Mouse (Mus musculus): Measurements from ENCODE around the gene Hoxb8. TPM values are rescaled to one million over a fixed set of nuclear protein-coding genes. Genes with fewer than 3 reads are reported as not detected.

The Hoxb8 gene
- polyA plus RNA-seq, 1 experiment, result 0.48 TPM

DNA sequence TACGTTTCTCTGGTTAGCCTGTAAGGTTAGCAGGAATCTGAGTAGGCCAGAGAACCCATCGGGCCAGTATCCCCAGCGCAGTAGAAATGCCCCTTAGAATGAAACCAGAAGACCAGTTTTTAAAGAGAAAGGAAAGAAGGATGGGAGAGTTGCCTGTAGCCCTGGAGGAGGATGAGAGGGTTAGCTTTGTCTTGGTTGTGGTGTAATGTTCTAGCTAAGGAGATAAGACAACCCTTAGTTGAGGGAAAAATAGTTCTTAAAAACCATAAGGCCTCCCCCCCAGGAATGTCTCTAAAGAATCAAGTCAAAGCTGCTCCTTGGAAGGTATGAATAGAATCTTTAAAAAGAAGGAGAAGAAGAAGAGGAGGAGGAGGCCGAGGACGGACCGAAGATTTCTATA lies 41.0 kb downstream of the Hoxb8 start:
- Histone ChIP-seq H3K4me1 (ENCODE audit: control insufficient read depth, insufficient read depth, low read length) (no peaks in the 10 kb centered on the region), H3K27ac (ENCODE audit: insufficient read depth, low read length) (no peak overlapping the region), H3K9ac (ENCODE audit: low read depth, poor library complexity, severe bottlenecking) (no peak overlapping the region), H3K4me3 (ENCODE audit: low read depth, low read length) (no peak overlapping the region), H3K27me3 (ENCODE audit: control insufficient read depth, insufficient read depth, low read length, poor library complexity, severe bottlenecking) (peaks cover 59% of the 10 kb centered on the region), H3K9me3 (replicated peaks; ENCODE audit: control insufficient read depth, insufficient read depth, low read length, poor library complexity, severe bottlenecking) (no peaks in the 10 kb centered on the region), H3K36me3 (ENCODE audit: control insufficient read depth, insufficient read depth, low read length, poor library complexity, severe bottlenecking) (no peaks in the 10 kb centered on the region)
- TF ChIP-seq POLR2A (IDR thresholded peaks at IDR 0.05; ENCODE audit: insufficient read depth, low read length) (no peak), CTCF (IDR thresholded peaks at IDR 0.05; ENCODE audit: low read depth, low read length) (no peak), EP300 (IDR thresholded peaks at IDR 0.05; ENCODE audit: insufficient read depth, low read depth, low read length) (no peak)

DNA sequence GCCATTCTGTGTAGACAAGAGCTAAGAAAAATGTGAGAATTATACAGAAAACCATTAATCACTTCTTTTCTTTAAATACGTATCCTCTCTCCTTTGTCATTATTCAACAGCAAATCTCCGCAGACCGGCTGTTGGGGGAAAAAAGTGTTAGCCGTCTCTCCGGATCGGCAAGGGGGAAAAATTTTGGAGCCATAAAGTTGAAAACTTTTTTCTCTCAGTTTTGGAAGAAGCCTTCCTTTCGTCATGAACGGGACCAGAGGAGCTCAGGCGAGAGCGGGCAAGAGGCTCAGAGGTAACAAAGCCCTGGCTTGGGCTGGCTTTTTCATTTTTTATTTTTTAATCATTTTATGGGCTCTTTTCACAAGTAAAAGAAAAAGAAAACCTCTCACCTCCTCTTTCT lies 41.4 kb downstream of the Hoxb8 start, which contains the start of gene Hoxb3:
TSS of gene Hoxb3 (plus strand) at position 173 of the 400 bp plus-strand sequence.
- no peak within 1 kb of the TSS for H3K27ac ChIP-seq (ENCODE audit: insufficient read depth, low read length)
- peaks cover 60% of the 10 kb centered on the region for H3K27me3 ChIP-seq (ENCODE audit: control insufficient read depth, insufficient read depth, low read length, poor library complexity, severe bottlenecking)

DNA sequence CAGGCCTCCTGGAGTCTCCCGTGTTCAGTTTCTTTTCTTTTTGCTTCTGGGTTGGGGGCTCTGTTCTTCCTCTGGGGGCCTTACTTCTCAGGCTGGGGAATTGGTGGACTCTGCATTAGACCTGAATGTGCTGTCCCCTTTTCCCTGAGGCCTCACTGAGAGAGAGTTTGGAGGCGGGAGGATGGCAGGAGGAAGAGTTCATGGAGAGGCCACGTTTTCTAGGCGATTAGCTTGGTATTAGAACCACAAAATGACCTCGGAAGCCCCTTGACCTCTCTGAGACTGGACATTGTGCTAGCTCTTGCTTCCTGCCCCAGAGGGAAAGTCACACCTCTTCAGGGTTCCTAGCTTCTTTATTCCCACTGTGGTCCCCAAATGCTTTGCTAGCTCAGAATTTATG lies 42.4 kb downstream of the Hoxb8 start:
- Histone ChIP-seq H3K4me3 (ENCODE audit: low read depth, low read length) (no peak overlapping the region), H3K9me3 (replicated peaks; ENCODE audit: control insufficient read depth, insufficient read depth, low read length, poor library complexity, severe bottlenecking) (no peaks in the 10 kb centered on the region), H3K27ac (ENCODE audit: insufficient read depth, low read length) (no peak overlapping the region), H3K27me3 (ENCODE audit: control insufficient read depth, insufficient read depth, low read length, poor library complexity, severe bottlenecking) (peaks cover 61% of the 10 kb centered on the region), H3K4me1 (ENCODE audit: control insufficient read depth, insufficient read depth, low read length) (no peaks in the 10 kb centered on the region), H3K9ac (ENCODE audit: low read depth, poor library complexity, severe bottlenecking) (no peak overlapping the region), H3K36me3 (ENCODE audit: control insufficient read depth, insufficient read depth, low read length, poor library complexity, severe bottlenecking) (no peaks in the 10 kb centered on the region)
- TF ChIP-seq EP300 (IDR thresholded peaks at IDR 0.05; ENCODE audit: insufficient read depth, low read depth, low read length), result no peak
- TF ChIP-seq POLR2A (IDR thresholded peaks at IDR 0.05; ENCODE audit: insufficient read depth, low read length), result no peak
- no peak for TF ChIP-seq CTCF (IDR thresholded peaks at IDR 0.05; ENCODE audit: low read depth, low read length)

More for the DNA sequence above, 41.4 kb downstream of the Hoxb8 start, which contains the start of gene Hoxb3:
- Histone ChIP-seq H3K4me1 (ENCODE audit: control insufficient read depth, insufficient read depth, low read length) (no peaks in the 10 kb centered on the region), H3K9ac (ENCODE audit: low read depth, poor library complexity, severe bottlenecking) (no peak within 1 kb of the TSS), H3K36me3 (ENCODE audit: control insufficient read depth, insufficient read depth, low read length, poor library complexity, severe bottlenecking) (no peaks in the 10 kb centered on the region), H3K4me3 (ENCODE audit: low read depth, low read length) (no peak within 1 kb of the TSS), H3K9me3 (replicated peaks; ENCODE audit: control insufficient read depth, insufficient read depth, low read length, poor library complexity, severe bottlenecking) (no peaks in the 10 kb centered on the region)
- TF ChIP-seq POLR2A (IDR thresholded peaks at IDR 0.05; ENCODE audit: insufficient read depth, low read length), result no peak
- no peak for TF ChIP-seq EP300 (IDR thresholded peaks at IDR 0.05; ENCODE audit: insufficient read depth, low read depth, low read length)

DNA sequence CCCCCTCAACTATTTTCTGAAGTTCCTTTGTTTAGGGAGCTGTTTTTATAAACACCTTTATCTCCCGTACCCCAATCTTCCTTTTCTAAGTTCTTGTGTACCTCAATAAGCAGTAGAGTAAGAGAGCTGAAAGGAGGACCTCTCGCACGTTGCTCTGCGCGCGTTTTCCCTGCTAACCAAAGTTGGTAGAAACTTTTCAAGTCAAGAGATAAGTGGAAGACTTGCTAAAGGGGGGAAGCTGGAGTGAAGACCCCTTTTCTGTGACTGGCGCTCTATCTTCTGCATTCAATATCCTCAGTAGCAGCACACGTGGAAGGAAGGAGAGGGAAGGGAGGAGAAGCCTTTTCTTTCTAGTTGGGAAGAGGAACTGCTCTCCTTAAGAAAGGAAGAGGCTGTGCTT lies 43.3 kb downstream of the Hoxb8 start:
- Histone ChIP-seq H3K27me3 (ENCODE audit: control insufficient read depth, insufficient read depth, low read length, poor library complexity, severe bottlenecking) (peaks cover 56% of the 10 kb centered on the region), H3K9ac (ENCODE audit: low read depth, poor library complexity, severe bottlenecking) (no peak overlapping the region), H3K9me3 (replicated peaks; ENCODE audit: control insufficient read depth, insufficient read depth, low read length, poor library complexity, severe bottlenecking) (no peaks in the 10 kb centered on the region), H3K36me3 (ENCODE audit: control insufficient read depth, insufficient read depth, low read length, poor library complexity, severe bottlenecking) (no peaks in the 10 kb centered on the region), H3K27ac (ENCODE audit: insufficient read depth, low read length) (no peak overlapping the region), H3K4me3 (ENCODE audit: low read depth, low read length) (no peak overlapping the region), H3K4me1 (ENCODE audit: control insufficient read depth, insufficient read depth, low read length) (no peaks in the 10 kb centered on the region)
- no peak for TF ChIP-seq EP300 (IDR thresholded peaks at IDR 0.05; ENCODE audit: insufficient read depth, low read depth, low read length)
- no peak for TF ChIP-seq CTCF (IDR thresholded peaks at IDR 0.05; ENCODE audit: low read depth, low read length)
- no peak for TF ChIP-seq POLR2A (IDR thresholded peaks at IDR 0.05; ENCODE audit: insufficient read depth, low read length)

DNA sequence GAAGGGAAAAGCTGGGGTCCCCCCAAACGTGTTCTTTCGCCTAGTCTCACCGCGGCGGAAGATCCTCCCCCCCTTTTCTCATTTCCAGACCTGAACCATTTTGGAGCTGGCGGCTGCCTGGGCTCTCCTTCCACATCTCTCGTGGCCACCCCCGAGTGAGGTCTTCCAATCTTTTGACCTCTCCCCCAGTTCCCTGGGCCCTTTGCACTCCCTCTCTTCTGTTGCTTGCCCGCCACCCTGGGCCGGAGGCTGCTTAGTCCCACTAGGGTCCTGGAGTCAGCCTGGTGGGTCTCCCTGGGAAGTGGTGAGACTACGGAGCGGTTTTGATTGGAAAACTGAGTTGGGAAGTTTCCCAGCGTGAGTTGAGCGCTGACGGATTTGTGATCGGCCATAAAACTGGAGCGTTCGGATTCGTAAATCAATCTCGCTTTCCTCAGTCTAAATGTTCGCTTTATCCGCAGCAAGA lies 44.1 kb downstream of the Hoxb8 start:
- Histone ChIP-seq H3K9ac (ENCODE audit: low read depth, poor library complexity, severe bottlenecking) (no peak overlapping the region), H3K27ac (ENCODE audit: insufficient read depth, low read length) (no peak overlapping the region), H3K36me3 (ENCODE audit: control insufficient read depth, insufficient read depth, low read length, poor library complexity, severe bottlenecking) (no peaks in the 10 kb centered on the region), H3K4me1 (ENCODE audit: control insufficient read depth, insufficient read depth, low read length) (no peaks in the 10 kb centered on the region), H3K27me3 (ENCODE audit: control insufficient read depth, insufficient read depth, low read length, poor library complexity, severe bottlenecking) (peaks cover 53% of the 10 kb centered on the region), H3K9me3 (replicated peaks; ENCODE audit: control insufficient read depth, insufficient read depth, low read length, poor library complexity, severe bottlenecking) (no peaks in the 10 kb centered on the region), H3K4me3 (ENCODE audit: low read depth, low read length) (no peak overlapping the region)
- no peak for TF ChIP-seq EP300 (IDR thresholded peaks at IDR 0.05; ENCODE audit: insufficient read depth, low read depth, low read length)
- TF ChIP-seq CTCF (IDR thresholded peaks at IDR 0.05; ENCODE audit: low read depth, low read length), result no peak
- no peak for TF ChIP-seq POLR2A (IDR thresholded peaks at IDR 0.05; ENCODE audit: insufficient read depth, low read length)

DNA sequence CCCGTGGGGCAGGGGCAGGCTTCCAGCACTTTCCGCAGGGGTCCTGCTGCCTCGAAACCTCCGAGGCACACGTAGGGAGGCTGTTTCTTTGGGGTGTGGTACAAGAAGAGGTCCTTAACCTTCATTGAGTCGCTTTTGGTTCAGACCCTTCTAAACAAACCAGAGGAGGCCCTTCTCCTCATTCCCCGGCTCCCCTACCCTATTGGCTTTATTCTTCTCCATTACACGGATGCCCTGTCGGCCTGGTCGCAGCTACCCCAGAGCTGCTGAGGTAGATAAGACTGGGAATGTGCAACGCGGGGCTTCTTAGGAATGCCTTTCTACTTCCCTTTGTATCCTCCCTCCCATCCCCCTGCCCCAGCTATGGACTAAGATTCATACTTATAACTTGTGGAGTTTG lies 45.0 kb downstream of the Hoxb8 start:
- Histone ChIP-seq H3K27me3 (ENCODE audit: control insufficient read depth, insufficient read depth, low read length, poor library complexity, severe bottlenecking) (peaks cover 54% of the 10 kb centered on the region), H3K4me3 (ENCODE audit: low read depth, low read length) (no peak overlapping the region), H3K9me3 (replicated peaks; ENCODE audit: control insufficient read depth, insufficient read depth, low read length, poor library complexity, severe bottlenecking) (no peaks in the 10 kb centered on the region), H3K4me1 (ENCODE audit: control insufficient read depth, insufficient read depth, low read length) (peaks cover under 1% of the 10 kb centered on the region), H3K9ac (ENCODE audit: low read depth, poor library complexity, severe bottlenecking) (no peak overlapping the region), H3K36me3 (ENCODE audit: control insufficient read depth, insufficient read depth, low read length, poor library complexity, severe bottlenecking) (no peaks in the 10 kb centered on the region), H3K27ac (ENCODE audit: insufficient read depth, low read length) (no peak overlapping the region)
- no peak for TF ChIP-seq CTCF (IDR thresholded peaks at IDR 0.05; ENCODE audit: low read depth, low read length)
- TF ChIP-seq EP300 (IDR thresholded peaks at IDR 0.05; ENCODE audit: insufficient read depth, low read depth, low read length), result no peak
- TF ChIP-seq POLR2A (IDR thresholded peaks at IDR 0.05; ENCODE audit: insufficient read depth, low read length), result no peak
